Mouse (Mus musculus): ENCODE measurements around the gene Trim58.

Trim58 gene

DNA sequence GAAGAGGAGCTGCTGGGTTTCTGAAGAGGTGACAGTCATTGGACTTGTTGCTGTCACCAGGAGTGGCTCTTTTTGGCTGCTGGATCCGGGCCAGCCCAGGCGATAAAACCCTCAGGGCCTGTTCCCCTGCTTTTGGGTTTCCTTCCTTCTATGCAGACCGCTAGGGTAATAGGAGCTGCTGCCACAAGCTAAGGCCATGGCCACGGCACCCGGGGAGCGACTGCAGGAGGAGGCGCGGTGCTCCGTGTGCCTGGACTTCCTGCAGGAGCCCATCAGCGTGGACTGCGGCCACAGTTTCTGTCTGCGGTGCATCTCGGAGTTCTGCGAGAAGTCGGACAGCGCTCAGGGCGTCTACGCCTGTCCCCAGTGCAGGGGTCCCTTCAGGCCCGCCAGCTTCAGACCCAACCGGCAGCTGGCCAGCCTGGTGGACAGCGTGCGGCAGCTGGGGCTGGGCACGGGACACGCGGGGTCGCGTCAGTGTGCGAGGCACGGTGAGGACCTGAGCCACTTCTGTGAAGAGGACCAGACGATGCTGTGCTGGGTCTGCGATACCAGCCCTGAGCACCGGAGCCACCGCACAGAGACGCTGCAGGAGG, at the start of gene Trim58:
Gene Trim58 (plus strand): TSS at position 194 of the 596 bp plus-strand sequence.
- in situ Hi-C loops (cut with MseI, MboI) = no loop called here

DNA sequence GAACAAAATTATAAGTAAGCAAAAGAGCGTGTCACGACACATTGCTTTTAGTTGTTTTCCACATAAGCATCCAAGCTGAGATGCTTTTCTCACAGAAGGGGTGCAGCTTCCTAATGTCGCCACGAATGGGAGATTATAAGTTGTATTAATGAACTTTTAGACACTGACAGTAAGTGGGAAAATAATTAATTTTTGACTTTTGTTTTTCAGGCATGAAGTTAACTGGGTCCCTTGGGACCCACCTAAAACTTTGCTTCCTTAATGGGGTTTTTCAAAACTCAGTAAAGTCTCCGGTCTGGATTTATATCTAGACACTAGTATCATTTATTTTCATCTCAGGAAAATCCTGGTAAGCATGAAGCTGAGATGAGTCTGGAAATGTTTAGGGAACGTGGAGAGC, 45.5 kb upstream of the Trim58 start, which contains the start of gene Olfr324:
Gene Olfr324 (plus strand): TSS at position 301 of the 400 bp plus-strand sequence.
- in situ Hi-C loops (cut with MseI, MboI) = no loop called here

DNA sequence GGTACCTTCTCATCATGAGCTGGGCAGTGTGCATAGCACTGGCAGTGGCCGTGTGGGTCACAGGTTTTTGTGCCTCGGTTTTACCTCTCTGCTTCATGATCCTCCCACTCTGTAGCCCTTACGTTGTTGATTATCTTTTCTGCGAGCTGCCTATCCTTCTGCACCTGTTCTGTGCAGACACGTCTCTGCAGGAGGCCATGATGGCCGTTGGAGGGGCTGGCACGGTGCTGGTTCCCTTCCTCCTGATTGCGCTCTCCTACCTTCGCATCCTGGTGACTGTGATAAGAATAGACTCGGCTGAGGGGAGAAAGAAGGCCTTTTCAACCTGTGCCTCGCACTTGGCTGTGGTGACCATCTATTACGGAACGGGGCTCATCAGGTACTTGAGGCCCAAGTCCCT, 42.4 kb upstream of the Trim58 start:
- in situ Hi-C loops (cut with MseI, MboI) = no loop called here

DNA sequence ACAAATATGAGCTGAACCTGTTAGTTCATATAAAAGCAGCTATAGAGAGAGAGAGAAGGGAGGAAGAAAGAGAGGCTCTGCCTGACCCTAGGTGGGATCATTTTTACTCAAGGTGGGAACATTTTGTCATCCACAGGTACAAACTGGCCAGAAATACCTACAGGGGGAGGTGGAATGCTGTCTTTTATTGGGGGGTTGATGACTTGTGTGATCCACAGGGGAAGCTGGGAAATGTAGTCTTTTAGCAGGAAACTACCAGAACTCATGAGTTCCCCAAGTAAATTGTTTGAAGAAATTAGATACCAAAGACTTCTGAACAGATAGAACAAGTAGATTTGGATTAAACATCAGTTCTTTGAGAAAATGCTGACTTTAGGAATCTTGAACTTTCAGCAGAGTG, 38.2 kb upstream of the Trim58 start:
- in situ Hi-C loops (cut with MseI, MboI) = no loop called here

DNA sequence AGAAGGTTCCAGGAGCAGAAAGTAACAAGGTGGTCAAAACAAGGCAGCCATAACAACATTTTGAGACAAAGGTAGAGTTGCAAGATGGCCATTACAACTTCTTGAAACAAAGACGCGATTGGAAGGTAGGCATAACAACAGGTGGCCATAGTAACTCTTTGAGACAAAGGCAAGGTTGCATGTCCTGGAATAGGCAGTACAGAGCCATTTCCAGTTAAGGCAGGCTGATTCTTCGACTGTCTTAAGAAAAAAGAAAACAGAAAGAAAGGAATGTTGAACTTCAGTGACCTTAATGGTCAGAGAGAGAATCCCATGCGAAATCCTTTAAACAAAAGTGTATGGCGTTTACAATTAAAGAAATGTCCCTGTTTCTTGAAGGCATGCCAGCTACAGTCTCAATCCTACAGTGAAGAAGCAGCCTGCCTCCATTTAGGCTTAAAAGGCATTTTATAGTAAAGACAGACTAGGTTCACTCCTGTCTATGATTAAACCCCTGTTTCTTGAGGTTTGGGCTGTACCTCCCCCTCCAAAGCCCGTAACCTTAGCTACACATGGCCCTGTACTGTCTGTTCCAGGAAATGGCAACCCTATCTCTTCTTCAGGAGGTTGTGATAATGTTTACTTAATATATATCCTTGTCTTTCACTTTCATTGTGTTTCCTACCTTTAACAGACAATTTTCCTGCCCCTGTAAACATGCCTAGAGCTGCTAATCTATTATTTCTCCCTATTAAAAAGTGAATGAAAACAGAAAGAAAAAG, 37.3 kb upstream of the Trim58 start:
- in situ Hi-C loops (cut with MseI, MboI) = no loop called here

DNA sequence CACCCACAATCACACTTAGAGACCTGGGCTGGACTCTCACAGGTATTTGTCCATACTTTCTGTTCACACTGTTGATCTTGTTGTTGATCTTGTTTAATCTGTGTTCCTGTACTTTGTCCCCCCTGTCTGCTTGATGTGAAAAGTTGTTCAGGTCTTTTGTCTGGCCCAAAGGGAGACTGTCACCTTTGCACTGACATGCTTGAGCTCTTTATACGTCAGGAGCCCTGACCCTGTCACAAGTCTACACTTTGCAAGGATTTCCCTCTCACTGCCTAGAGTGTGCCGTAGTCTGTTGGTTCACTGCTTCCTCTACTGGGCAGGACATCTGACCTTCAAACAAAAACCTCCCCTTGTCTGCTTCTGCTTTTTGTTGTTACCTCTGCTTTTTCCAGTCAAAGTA, 35.6 kb upstream of the Trim58 start:
- in situ Hi-C loops (cut with MseI, MboI) = no loop called here

DNA sequence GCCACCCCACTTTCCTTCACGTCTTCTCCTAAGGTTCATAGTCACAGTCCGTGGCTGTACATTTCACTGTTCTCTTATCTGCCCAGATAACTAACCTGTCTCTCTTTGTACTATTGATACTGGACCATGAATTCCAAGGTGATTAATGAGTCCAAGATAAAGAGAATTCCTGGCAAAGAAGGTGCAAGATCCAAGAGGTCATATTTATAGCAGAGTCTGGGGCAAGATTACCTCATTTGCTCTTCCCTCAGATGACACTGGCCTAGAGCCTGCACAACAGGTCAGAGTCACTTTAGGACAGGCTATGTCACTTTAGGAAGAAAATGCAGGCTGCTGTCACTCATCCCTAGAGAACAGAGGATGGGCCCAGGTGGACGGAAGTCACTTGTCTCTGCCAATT, 35.0 kb upstream of the Trim58 start:
- in situ Hi-C loops (cut with MseI, MboI) = no loop called here

DNA sequence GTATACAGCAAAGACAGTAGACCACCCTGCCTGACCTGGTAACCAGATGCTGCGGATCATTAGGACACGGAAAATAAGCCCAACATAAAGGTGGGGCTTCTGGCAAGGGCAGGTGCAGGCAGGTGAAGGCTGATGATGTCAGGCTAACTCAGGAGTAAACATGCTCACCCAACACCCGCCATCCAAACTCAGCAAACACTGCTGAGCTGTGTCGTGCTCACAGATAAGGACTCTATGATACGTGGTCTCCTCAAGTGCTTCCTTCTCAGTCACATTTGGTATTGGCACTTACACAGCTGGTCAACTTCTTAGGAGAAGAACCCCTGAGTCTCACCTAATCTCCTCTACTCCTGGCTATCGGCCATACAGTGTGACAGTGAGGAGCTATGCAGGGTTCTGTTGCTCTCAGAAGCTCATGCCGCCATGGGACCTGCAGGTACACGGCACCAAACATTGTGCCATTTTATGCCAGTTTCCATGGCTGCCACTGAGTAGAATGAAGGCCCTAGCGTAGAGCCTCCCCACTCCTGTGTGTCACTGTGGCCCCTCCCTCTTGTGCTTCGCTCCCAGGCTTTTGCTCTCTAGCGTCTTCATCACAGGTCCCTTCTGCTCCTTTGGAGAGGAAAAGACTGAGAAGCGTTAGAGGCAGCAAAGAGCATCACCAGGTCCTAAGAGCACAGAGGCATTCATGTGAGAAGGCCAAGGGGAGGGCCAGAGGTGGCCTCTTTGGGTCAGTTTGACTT, 33.9 kb upstream of the Trim58 start:
- in situ Hi-C loops (cut with MseI, MboI) = no loop called here

DNA sequence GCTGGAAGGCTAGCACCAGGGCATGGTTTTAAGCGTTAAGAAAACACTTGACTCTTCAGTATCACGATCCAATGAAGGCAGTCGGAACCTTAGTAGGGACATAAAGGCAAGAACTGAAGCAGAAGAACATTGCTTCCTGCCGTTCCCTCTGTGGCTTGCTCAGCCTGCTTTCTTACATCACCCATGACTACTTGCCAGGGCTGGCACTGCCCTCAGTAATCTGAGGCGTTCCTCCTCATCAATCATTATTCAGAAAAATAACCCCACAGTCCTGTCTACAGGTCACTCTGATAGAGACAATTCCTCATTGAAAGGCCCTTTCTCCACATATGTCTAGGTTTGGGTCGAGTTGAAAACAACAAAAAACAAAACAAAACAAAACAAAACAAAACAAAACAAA, 33.2 kb upstream of the Trim58 start:
- in situ Hi-C loops (cut with MseI, MboI) = no loop called here

DNA sequence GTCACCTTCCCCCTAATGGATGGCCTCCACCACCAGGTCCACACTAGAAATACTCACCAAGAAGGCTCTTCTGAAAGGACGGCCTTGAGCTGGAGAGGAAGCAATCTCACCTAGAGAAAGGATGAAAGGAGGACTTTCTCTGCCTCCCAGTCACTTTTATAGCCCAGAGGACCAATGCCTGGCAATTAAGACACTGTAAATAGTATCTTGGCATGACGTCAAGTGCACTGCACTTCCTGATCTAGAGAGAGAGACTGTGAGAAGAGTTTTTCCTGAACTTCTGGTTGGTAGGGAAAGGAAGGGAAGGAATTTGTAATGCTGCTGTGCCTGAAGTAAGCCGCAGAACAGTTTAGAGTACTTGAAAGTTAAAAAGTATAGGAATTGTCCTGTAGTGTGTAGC, 26.9 kb upstream of the Trim58 start:
- in situ Hi-C loops (cut with MseI, MboI) = no loop called here

DNA sequence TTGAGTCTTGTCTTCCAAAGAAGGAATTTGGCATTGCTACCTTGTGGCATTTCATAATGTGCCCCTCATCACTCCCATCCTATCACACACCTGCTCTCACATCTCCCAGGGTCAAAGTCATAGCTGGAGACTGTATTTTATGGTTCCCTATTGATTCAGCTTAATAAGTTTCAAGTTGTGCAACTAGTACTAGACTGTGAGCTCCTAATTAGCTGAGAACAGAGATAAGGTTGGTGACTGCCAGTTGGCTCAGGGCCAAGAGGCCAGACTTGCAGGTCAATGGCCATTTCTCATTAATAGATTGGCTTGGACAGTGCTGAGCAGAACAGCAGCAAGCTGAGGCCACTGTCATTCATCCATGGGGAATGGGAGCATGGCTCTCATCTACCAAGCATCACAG, 25.7 kb upstream of the Trim58 start:
- in situ Hi-C loops (cut with MseI, MboI) = no loop called here

DNA sequence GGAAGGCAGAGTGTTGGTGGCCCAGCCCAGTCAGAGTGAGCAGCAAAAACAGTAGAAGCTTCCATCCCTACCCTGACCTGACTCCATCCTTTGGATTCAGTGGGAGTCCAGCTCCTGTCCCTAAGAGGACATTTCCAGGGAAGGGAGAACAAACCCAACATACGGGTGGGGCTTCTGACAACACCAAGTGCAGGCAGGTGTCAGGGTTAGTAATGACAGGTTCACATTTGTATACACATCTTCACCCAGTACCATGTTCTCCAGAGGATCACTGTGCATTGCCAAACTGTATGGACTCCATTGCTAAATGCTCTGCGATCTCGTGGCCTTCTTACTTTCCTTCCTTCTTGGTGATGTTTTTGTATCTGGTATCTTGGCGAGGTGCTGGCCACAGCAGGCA, 24.3 kb upstream of the Trim58 start, which contains the start of gene 2210407C18Rik:
Gene 2210407C18Rik (minus strand): TSS at position 101 of the 400 bp plus-strand sequence.
- in situ Hi-C loops (cut with MseI, MboI) = no loop called here

DNA sequence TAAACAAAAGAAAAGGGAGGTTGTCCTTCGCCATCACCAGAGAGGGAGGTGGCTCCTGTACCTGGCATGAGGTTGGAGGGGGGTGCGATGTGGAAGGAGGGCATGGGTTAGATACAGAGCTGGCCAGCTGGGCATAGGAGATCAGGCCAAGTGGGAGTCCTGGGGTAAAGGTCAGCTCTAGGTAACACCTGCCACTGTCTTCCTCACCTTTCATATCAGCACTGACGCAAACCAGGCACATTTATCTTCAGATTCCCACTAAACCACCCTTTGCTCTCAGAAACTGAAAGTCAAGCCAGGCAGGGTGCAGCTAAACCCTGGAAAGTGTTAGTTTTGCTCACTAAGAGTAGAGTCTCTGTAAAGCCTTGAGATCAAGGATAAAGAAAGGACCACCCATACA, 21.9 kb upstream of the Trim58 start:
- in situ Hi-C loops (cut with MseI, MboI) = no loop called here

DNA sequence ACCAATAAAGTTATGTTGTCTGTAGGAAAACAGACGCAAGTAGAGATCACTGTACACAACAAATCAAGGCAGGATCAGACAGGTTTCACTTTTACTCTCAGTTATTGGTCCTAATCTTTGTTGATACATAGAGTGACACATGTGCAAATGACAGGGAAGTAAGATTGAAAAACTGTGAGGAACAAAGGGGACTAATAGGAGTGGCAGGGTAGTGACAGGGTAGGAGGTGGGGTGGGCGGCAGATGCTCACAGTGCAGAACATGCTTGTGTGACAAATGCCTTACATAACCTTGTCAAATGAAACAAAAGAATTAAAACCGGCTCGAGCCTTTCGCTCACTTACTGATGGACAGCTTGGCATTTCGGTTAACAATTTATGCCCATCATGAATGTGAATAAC, 21.5 kb upstream of the Trim58 start:
- in situ Hi-C loops (cut with MseI, MboI) = no loop called here

DNA sequence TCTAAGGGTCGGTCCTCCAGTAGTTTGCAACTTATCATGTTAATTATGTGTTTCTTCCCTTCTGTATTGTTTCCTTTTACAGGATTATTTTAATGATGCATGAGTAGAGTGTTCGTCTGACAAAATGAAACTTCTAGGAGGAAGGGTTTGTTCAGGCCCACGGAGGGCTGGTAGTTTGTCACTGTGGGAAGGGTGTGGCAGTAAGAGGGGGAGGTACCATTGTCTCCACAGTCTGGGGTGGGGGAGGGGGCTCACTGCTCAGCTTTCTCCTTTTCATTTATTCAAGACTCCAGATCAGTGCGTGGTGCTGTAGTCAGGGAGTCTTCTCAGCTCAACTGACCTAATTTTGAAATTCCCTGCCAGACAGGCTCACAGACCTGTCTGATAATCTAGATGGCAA, 14.1 kb upstream of the Trim58 start:
- in situ Hi-C loops (cut with MseI, MboI) = no loop called here

DNA sequence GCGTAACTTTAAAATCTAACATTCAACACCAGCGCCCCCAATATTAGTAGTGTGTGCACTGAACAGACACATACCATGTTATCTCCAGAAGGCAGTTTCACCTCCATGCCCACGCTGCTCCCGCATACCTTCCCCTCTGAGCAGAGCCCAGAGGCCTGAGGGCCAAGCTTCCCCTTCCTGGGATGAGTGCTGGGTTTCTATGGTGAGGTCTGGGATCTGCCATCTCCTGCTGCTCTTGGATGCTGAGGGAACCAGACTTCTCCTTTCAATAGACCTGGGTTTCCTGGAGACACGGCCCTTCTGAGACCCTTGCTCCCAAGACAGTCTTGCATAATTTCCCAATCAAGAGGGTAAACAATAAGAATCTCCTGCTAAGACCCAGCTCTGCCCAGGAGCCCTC, 9.9 kb upstream of the Trim58 start, which contains the start of gene Olfr323:
Gene Olfr323 (minus strand): TSS at position 101 of the 400 bp plus-strand sequence.
- in situ Hi-C loops (cut with MseI, MboI) = no loop called here

DNA sequence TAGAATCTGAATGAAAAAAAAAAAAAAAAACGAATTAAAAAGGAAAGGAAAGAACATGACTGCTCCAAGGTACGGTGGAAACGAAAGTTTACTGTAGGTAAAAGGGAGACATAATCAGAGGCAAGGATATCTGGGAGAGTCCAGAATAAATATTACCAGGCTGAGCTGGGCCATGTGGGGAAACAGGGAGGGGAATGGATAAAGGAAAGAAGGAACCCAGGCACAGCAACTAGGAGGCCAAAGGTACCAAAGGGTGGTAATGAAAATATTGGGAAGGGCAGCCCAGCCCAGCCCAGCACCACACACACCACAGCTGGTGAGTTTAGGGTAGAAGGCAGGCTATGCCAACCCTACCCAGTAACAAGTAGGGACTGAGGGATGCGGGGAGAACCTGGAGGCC, 5.4 kb upstream of the Trim58 start:
- in situ Hi-C loops (cut with MseI, MboI) = no loop called here

DNA sequence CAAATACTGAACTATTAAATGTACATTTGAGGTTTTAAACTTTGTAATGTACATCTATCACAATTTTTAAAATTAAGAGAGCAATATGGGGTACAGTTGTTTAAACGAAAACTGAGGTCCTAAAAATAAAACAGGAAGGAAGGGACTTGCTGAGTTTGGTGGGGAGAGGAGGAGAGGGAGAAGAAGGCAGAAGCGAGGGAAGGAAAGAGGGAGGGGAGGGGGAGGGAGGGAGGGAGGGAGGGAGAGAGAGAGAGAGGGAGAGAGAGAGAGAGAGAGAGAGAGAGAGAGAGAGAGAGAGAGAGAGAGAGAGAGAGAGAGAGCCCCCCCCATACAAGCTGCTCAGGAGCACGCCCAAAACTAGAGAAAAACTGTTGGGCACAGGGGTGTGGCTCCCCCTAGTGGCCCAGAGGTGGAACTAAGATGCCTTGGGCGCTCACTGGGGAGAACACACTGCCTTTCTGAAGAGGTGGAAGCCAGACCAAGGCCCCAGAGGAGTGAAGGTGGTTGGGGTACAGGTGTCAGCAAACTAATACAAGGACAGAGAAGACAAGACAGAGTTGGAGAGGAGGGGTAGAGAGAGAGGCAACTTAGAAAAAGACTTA, 3.8 kb upstream of the Trim58 start:
- in situ Hi-C loops (cut with MseI, MboI) = no loop called here

DNA sequence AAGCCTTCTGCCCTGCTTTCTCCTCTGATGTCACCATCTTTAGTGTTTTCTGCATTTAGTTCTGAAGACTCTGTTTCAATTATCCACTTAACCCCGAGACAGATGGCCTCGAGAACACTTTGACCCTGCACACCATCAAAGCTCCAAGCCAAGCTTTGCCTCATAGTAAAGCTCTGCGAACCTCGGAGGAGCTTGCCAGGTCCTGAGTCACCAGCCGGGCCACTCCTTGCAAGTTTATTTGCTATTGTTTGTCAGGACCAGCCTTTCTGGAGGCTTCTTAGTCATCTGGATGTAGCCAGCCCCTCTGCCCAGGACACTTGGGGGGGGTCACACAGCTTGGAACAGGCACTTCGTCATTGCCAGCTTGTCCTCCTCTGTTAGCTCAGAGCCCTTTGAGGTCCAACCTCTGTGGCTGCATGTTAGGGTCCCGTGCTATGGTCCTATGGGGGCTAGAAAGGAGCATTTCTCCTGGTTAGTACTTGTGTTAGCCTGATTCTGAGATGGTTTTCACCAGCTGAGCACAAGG, 2.0 kb upstream of the Trim58 start:
- in situ Hi-C loops (cut with MseI, MboI) = no loop called here

DNA sequence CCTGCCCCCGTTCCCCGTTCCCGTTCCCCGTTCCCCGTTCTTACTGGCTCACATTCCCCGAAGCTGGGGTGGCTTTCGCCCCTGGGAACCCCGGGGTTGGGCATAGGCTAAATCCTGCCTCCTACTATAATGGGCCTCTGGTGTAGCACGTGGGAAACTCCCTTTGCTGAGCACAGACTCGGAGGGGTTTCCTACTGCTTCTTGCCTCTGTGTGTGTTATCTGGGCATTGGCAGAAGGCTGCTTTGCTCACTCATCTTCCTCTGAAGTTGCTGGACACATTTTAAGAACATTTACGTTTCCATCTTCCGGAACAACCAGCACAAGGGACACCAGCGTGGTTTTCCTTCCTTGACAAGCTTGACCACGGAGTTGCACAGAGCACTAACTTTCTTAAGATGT, 792 bp downstream of the Trim58 start:
- in situ Hi-C loops (cut with MseI, MboI) = no loop called here

DNA sequence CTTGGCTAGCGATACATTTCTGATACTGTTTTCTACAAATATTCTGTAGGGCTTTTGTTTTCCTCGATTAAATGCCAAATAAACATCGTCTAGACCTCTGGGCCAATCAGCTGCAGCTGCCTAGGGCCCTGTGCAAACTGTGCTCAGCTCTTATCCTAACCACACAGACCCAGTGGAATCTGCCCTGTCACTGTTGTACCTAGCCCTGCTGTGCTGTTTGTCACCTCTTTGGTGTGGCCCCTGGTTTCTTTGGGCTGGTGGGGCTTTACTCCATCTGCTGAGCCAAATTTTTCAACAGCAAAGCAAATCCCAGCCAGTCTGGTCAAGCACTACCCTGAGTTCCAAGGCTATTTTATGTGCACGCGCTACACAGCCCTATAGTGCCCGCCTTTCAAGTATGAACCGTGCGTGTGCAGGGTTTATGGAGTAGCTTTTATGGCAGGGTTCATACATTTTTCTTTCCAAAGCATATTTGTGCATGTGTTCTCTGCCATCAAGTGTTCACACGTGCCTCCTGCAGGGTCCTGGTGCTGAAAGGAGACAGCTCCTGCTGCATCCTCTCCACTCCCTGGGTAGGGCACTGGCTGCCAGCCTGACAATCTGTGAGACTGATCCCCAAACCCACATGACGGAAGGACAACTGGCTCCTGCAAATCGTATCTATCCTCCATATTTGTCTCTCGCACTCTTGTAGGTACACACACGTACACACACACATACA, 1.5 kb downstream of the Trim58 start:
- in situ Hi-C loops (cut with MseI, MboI) = no loop called here

Data from mouse trophoblast stem cell (cell line).